Mouse (Mus musculus): ENCODE data around the gene Ulk4. TPM values are rescaled to one million over a fixed set of nuclear protein-coding genes. Genes with fewer than 3 reads are reported as not detected.

The Ulk4 gene
- total and polyA plus RNA-seq, 3 experiments = 0.18 to 2.3 (median 0.30) TPM

DNA sequence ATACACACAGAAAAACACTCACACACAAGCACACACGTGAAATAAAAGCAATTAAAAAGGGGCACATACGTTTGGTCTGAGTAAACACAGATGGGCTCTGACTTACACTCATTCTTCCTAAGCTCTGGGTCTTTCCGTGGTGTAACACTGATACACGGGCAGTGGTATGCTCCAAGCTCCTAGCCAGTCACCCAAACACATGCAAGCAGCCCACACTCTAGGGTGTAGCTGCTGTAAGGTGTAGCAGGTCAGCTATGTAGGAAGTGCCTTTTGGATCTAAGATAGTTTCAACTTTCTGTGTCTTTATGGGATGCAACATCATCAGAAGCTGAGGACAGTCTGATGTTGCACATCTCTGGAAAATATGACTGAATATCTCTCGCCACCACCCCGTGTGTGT is 241.7 kb downstream of the Ulk4 start:
- 73% methylated on average over 6 of the region's 6 CpGs for WGBS
- H3K36me3 ChIP-seq (ENCODE audit: control insufficient read depth, insufficient read depth, low read length) = no peaks in the 10 kb centered on the region
- intact Hi-C loops (cut with DNase I) = no loop called here
- no peak overlapping the region for H3K9ac ChIP-seq (ENCODE audit: low read depth, low read length)
- no peak overlapping the region for H3K4me3 ChIP-seq
- no peak for TF ChIP-seq EP300 (IDR thresholded peaks at IDR 0.05; ENCODE audit: insufficient read depth, low read depth, low read length)
- TF ChIP-seq CTCF (IDR thresholded peaks at IDR 0.05) = no peak
- no peak for TF ChIP-seq POLR2A (IDR thresholded peaks at IDR 0.05; ENCODE audit: insufficient read depth, low read depth, low read length)
- H3K27ac ChIP-seq = no peak overlapping the region
- H3K79me2 ChIP-seq (replicated peaks; ENCODE audit: control insufficient read depth, insufficient read depth, low read length) = no peaks in the 10 kb centered on the region
- H3K27me3 ChIP-seq (ENCODE audit: control insufficient read depth, insufficient read depth, low read length) = no peaks in the 10 kb centered on the region
- no peaks in the 10 kb centered on the region for H3K4me1 ChIP-seq (ENCODE audit: control insufficient read depth, insufficient read depth, low read length)
- no peak for DNase-seq

GRCm38 (mm10) chr9:121033596-121033995 is 243.4 kb downstream of the Ulk4 start:
- H3K79me2 ChIP-seq (replicated peaks; ENCODE audit: control insufficient read depth, insufficient read depth, low read length) = no peaks in the 10 kb centered on the region
- no peaks in the 10 kb centered on the region for H3K4me1 ChIP-seq (ENCODE audit: control insufficient read depth, insufficient read depth, low read length)
- no peak for TF ChIP-seq CTCF (IDR thresholded peaks at IDR 0.05)
- TF ChIP-seq EP300 (IDR thresholded peaks at IDR 0.05; ENCODE audit: insufficient read depth, low read depth, low read length) = no peak
- no peak for TF ChIP-seq POLR2A (IDR thresholded peaks at IDR 0.05; ENCODE audit: insufficient read depth, low read depth, low read length)
- WGBS = 81% methylated on average over 4 of the region's 4 CpGs
- H3K9ac ChIP-seq (ENCODE audit: low read depth, low read length) = no peak overlapping the region
- H3K27me3 ChIP-seq (ENCODE audit: control insufficient read depth, insufficient read depth, low read length) = no peaks in the 10 kb centered on the region
- intact Hi-C loops (cut with DNase I) = no loop called here
- no peaks in the 10 kb centered on the region for H3K36me3 ChIP-seq (ENCODE audit: control insufficient read depth, insufficient read depth, low read length)
- no peak overlapping the region for H3K4me3 ChIP-seq
- no peak overlapping the region for H3K27ac ChIP-seq
- no peak for DNase-seq

GRCm38 (mm10) chr9:121032322-121032964 is 244.6 kb downstream of the Ulk4 start:
- intact Hi-C loops (cut with DNase I) = no loop called here
- Histone ChIP-seq H3K27me3 (ENCODE audit: control insufficient read depth, insufficient read depth, low read length) (no peaks in the 10 kb centered on the region), H3K27ac (no peak overlapping the region), H3K4me3 (no peak overlapping the region), H3K9ac (ENCODE audit: low read depth, low read length) (no peak overlapping the region), H3K36me3 (ENCODE audit: control insufficient read depth, insufficient read depth, low read length) (no peaks in the 10 kb centered on the region), H3K79me2 (replicated peaks; ENCODE audit: control insufficient read depth, insufficient read depth, low read length) (no peaks in the 10 kb centered on the region), H3K4me1 (ENCODE audit: control insufficient read depth, insufficient read depth, low read length) (no peaks in the 10 kb centered on the region)
- TF ChIP-seq POLR2A (IDR thresholded peaks at IDR 0.05; ENCODE audit: insufficient read depth, low read depth, low read length) (no peak), CTCF (IDR thresholded peaks at IDR 0.05) (no peak), EP300 (IDR thresholded peaks at IDR 0.05; ENCODE audit: insufficient read depth, low read depth, low read length) (no peak)
- 87% methylated on average over 10 of the region's 10 CpGs for WGBS
- no peak for DNase-seq

GRCm38 (mm10) chr9:121030949-121031348 is 246.0 kb downstream of the Ulk4 start:
- no peaks in the 10 kb centered on the region for H3K79me2 ChIP-seq (replicated peaks; ENCODE audit: control insufficient read depth, insufficient read depth, low read length)
- intact Hi-C loops (cut with DNase I) = no loop called here
- TF ChIP-seq POLR2A (IDR thresholded peaks at IDR 0.05; ENCODE audit: insufficient read depth, low read depth, low read length) = no peak
- no peak for TF ChIP-seq EP300 (IDR thresholded peaks at IDR 0.05; ENCODE audit: insufficient read depth, low read depth, low read length)
- no peak for TF ChIP-seq CTCF (IDR thresholded peaks at IDR 0.05)
- no peaks in the 10 kb centered on the region for H3K27me3 ChIP-seq (ENCODE audit: control insufficient read depth, insufficient read depth, low read length)
- H3K4me1 ChIP-seq (ENCODE audit: control insufficient read depth, insufficient read depth, low read length) = no peaks in the 10 kb centered on the region
- H3K36me3 ChIP-seq (ENCODE audit: control insufficient read depth, insufficient read depth, low read length) = no peaks in the 10 kb centered on the region
- H3K9ac ChIP-seq (ENCODE audit: low read depth, low read length) = no peak overlapping the region
- H3K27ac ChIP-seq = no peak overlapping the region
- no peak overlapping the region for H3K4me3 ChIP-seq
- DNase-seq = no peak
- 75% methylated on average over 10 of the region's 10 CpGs for WGBS

- Histone ChIP-seq H3K4me1 (ENCODE audit: control insufficient read depth, insufficient read depth, low read length) (no peaks in the 10 kb centered on the region), H3K27ac (no peak overlapping the region), H3K36me3 (ENCODE audit: control insufficient read depth, insufficient read depth, low read length) (no peaks in the 10 kb centered on the region), H3K79me2 (replicated peaks; ENCODE audit: control insufficient read depth, insufficient read depth, low read length) (no peaks in the 10 kb centered on the region), H3K4me3 (no peak overlapping the region), H3K9ac (ENCODE audit: low read depth, low read length) (no peak overlapping the region), H3K27me3 (ENCODE audit: control insufficient read depth, insufficient read depth, low read length) (no peaks in the 10 kb centered on the region)
- no peak for TF ChIP-seq EP300 (IDR thresholded peaks at IDR 0.05; ENCODE audit: insufficient read depth, low read depth, low read length)
- DNase-seq = no peak
- WGBS = 71% methylated on average over 9 of the region's 9 CpGs
- intact Hi-C loops (cut with DNase I) = no loop called here
Observed at GRCm38 (mm10) chr9:121029786-121030185, 247.2 kb downstream of the Ulk4 start.

- WGBS = 64% methylated on average over 14 of the region's 14 CpGs
- Histone ChIP-seq H3K27me3 (ENCODE audit: control insufficient read depth, insufficient read depth, low read length) (no peaks in the 10 kb centered on the region), H3K4me1 (ENCODE audit: control insufficient read depth, insufficient read depth, low read length) (no peaks in the 10 kb centered on the region), H3K4me3 (no peak overlapping the region), H3K79me2 (replicated peaks; ENCODE audit: control insufficient read depth, insufficient read depth, low read length) (no peaks in the 10 kb centered on the region), H3K9ac (ENCODE audit: low read depth, low read length) (no peak overlapping the region), H3K27ac (no peak overlapping the region), H3K36me3 (ENCODE audit: control insufficient read depth, insufficient read depth, low read length) (no peaks in the 10 kb centered on the region)
- TF ChIP-seq POLR2A (IDR thresholded peaks at IDR 0.05; ENCODE audit: insufficient read depth, low read depth, low read length) = no peak
- TF ChIP-seq CTCF (IDR thresholded peaks at IDR 0.05) = no peak
- no peak for TF ChIP-seq EP300 (IDR thresholded peaks at IDR 0.05; ENCODE audit: insufficient read depth, low read depth, low read length)
- DNase-seq = peak; percentile 3 to 17
- intact Hi-C loops (cut with DNase I) = no loop called here
Observed at GRCm38 (mm10) chr9:121023526-121024264, 253.3 kb downstream of the Ulk4 start.
